Mouse (Mus musculus): ENCODE measurements around the gene Abcb8. TPM values are rescaled to one million over a fixed set of nuclear protein-coding genes. Genes with fewer than 3 reads are reported as not detected.

Gene Abcb8
- 36.5 TPM for polyA plus RNA-seq (2014; fragmentation: Illumina TruSeq; extraction: RNeasy Lipid Tissue Mini Kit (QIAGEN cat#74804); ENCODE audit: low read depth, low replicate concordance)

GRCm38 (mm10) chr5:24393392-24393997, at the start of gene Abcb8:
TSS of gene Abcb8 (plus strand) at chr5:24393663.

GRCm38 (mm10) chr5:24351278-24351677, 42.2 kb upstream of the Abcb8 start, which contains the start of gene Kcnh2:
TSS of gene Kcnh2 (minus strand) at chr5:24351604.

GRCm38 (mm10) chr5:24364508-24364907, 29.0 kb upstream of the Abcb8 start, which contains the start of gene Nos3:
TSS of gene Nos3 (plus strand) at chr5:24364810.

GRCm38 (mm10) chr5:24391864-24392263, 1.6 kb upstream of the Abcb8 start, which contains the start of gene Atg9b:
TSS of gene Atg9b (minus strand) at chr5:24392143.

GRCm38 (mm10) chr5:24413042-24413693, 19.7 kb downstream of the Abcb8 start, which contains the start of gene Asic3:
TSS of gene Asic3 (plus strand) at chr5:24413392.

GRCm38 (mm10) chr5:24423129-24424003, 29.9 kb downstream of the Abcb8 start, which contains the start of the genes Cdk5 and Slc4a2:
TSS of gene Cdk5 (minus strand) at chr5:24423530.
TSS of gene Slc4a2 (plus strand) at chr5:24423837.

GRCm38 (mm10) chr5:24444746-24445427, 51.4 kb downstream of the Abcb8 start, which contains the start of gene Fastk:
TSS of gene Fastk (minus strand) at chr5:24445287.

GRCm38 (mm10) chr5:24447624-24448298, 54.3 kb downstream of the Abcb8 start, which contains the start of gene Tmub1:
TSS of gene Tmub1 (minus strand) at chr5:24447854.

GRCm38 (mm10) chr5:24452030-24452690, 58.7 kb downstream of the Abcb8 start, which contains the start of gene Agap3:
TSS of gene Agap3 (plus strand) at chr5:24452177.

Other genes starting within 250 kb of the Abcb8 start
- gene Nupl2, start 228.7 kb upstream of the Abcb8 start, polyA plus RNA-seq (2014; fragmentation: Illumina TruSeq; extraction: RNeasy Lipid Tissue Mini Kit (QIAGEN cat#74804); ENCODE audit: low read depth, low replicate concordance) = 9.3 TPM
- 16.1 TPM for gene Kcnh2, start 42.1 kb upstream of the Abcb8 start, polyA plus RNA-seq (2014; fragmentation: Illumina TruSeq; extraction: RNeasy Lipid Tissue Mini Kit (QIAGEN cat#74804); ENCODE audit: low read depth, low replicate concordance)
- 9.9 TPM for gene Nos3, start 28.9 kb upstream of the Abcb8 start, polyA plus RNA-seq (2014; fragmentation: Illumina TruSeq; extraction: RNeasy Lipid Tissue Mini Kit (QIAGEN cat#74804); ENCODE audit: low read depth, low replicate concordance)
- gene Atg9b, start 1.5 kb upstream of the Abcb8 start, polyA plus RNA-seq (2014; fragmentation: Illumina TruSeq; extraction: RNeasy Lipid Tissue Mini Kit (QIAGEN cat#74804); ENCODE audit: low read depth, low replicate concordance) = 0.74 TPM
- not detected for gene Asic3, start 19.7 kb downstream of the Abcb8 start, polyA plus RNA-seq (2014; fragmentation: Illumina TruSeq; extraction: RNeasy Lipid Tissue Mini Kit (QIAGEN cat#74804); ENCODE audit: low read depth, low replicate concordance)
- 43.5 TPM for gene Cdk5, start 29.9 kb downstream of the Abcb8 start, polyA plus RNA-seq (2014; fragmentation: Illumina TruSeq; extraction: RNeasy Lipid Tissue Mini Kit (QIAGEN cat#74804); ENCODE audit: low read depth, low replicate concordance)
- 48.3 TPM for gene Slc4a2, start 30.2 kb downstream of the Abcb8 start, polyA plus RNA-seq (2014; fragmentation: Illumina TruSeq; extraction: RNeasy Lipid Tissue Mini Kit (QIAGEN cat#74804); ENCODE audit: low read depth, low replicate concordance)
- 58.6 TPM for gene Fastk, start 51.6 kb downstream of the Abcb8 start, polyA plus RNA-seq (2014; fragmentation: Illumina TruSeq; extraction: RNeasy Lipid Tissue Mini Kit (QIAGEN cat#74804); ENCODE audit: low read depth, low replicate concordance)
- gene Tmub1, start 54.2 kb downstream of the Abcb8 start, polyA plus RNA-seq (2014; fragmentation: Illumina TruSeq; extraction: RNeasy Lipid Tissue Mini Kit (QIAGEN cat#74804); ENCODE audit: low read depth, low replicate concordance) = 23.1 TPM
- gene Agap3, start 58.5 kb downstream of the Abcb8 start, polyA plus RNA-seq (2014; fragmentation: Illumina TruSeq; extraction: RNeasy Lipid Tissue Mini Kit (QIAGEN cat#74804); ENCODE audit: low read depth, low replicate concordance) = 51.5 TPM
- not detected for gene Gbx1, start 133.5 kb downstream of the Abcb8 start, polyA plus RNA-seq (2014; fragmentation: Illumina TruSeq; extraction: RNeasy Lipid Tissue Mini Kit (QIAGEN cat#74804); ENCODE audit: low read depth, low replicate concordance)
- gene Asb10, start 147.3 kb downstream of the Abcb8 start, polyA plus RNA-seq (2014; fragmentation: Illumina TruSeq; extraction: RNeasy Lipid Tissue Mini Kit (QIAGEN cat#74804); ENCODE audit: low read depth, low replicate concordance) = 0.91 TPM
- gene 4931409K22Rik, start 163.1 kb downstream of the Abcb8 start, polyA plus RNA-seq (2014; fragmentation: Illumina TruSeq; extraction: RNeasy Lipid Tissue Mini Kit (QIAGEN cat#74804); ENCODE audit: low read depth, low replicate concordance) = 1.3 TPM
- 38.6 TPM for gene Abcf2, start 183.8 kb downstream of the Abcb8 start, polyA plus RNA-seq (2014; fragmentation: Illumina TruSeq; extraction: RNeasy Lipid Tissue Mini Kit (QIAGEN cat#74804); ENCODE audit: low read depth, low replicate concordance)
- 41.2 TPM for gene Chpf2, start 193.1 kb downstream of the Abcb8 start, polyA plus RNA-seq (2014; fragmentation: Illumina TruSeq; extraction: RNeasy Lipid Tissue Mini Kit (QIAGEN cat#74804); ENCODE audit: low read depth, low replicate concordance)
- gene Smarcd3, start 230.7 kb downstream of the Abcb8 start, polyA plus RNA-seq (2014; fragmentation: Illumina TruSeq; extraction: RNeasy Lipid Tissue Mini Kit (QIAGEN cat#74804); ENCODE audit: low read depth, low replicate concordance) = 180 TPM

Measured in adipose tissue, adult 10 weeks (tissue).